Mouse (Mus musculus) layer of hippocampus, adult 9-10 months (tissue): Measurements from ENCODE around the gene Gm11096.

Experiments
- DNase-seq: peaks from one replicate; pipeline ENCODE4 v3.0.0; 2022; ENCODE audit warnings: low spot score

Gene Gm11096

DNA sequence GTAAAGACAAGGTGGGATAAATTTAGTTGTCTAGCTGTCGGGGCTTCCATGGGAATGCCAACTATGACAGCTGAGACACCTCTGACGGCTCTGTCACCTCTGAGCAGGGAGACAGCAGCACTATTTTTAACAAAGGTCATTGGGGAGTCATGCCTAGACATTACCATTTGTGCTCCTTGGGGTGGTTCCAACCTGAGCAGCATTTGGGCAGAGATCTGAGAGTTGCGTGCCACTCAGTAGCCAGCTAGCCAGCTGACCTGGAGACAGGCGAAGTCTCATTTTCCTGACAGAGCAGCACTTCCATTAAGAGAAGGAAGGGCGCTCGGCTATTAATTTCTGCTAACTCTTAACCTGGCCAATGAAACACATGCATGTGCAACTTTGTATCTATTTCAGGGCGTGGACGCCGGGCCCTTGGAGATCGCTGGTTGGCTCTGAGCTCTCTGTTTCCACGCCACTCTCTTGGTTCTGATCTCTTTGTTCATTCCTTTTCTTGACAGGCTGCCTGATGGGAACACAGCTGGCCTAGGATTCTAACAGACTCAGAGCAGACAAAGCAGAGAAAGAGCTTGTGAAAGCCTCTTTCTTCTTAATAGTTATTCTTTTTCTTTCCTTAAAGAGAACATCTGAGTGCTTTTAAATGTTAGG is 40.4 kb downstream of the Gm11096 start:
- DNase-seq, result no peak

- no peak for DNase-seq
Observed at GRCm38 (mm10) chr17:81486388-81486787, 44.8 kb downstream of the Gm11096 start.
